Mouse (Mus musculus) kidney, postnatal 4 days (tissue): ENCODE measurements around the gene Acvr1b.

Experiments
- DNase-seq, 2 experiments: peaks; one replicate each; pipeline ENCODE4 v3.0.0; 2021; ENCODE audit warnings: mixed read lengths in 2 of 2

The Acvr1b gene

GRCm38 (mm10) chr15:101198850-101199249 lies 25.0 kb downstream of the Acvr1b start:
- DNase-seq = peak; percentile 65 to 70

GRCm38 (mm10) chr15:101200777-101201295 lies 27.0 kb downstream of the Acvr1b start:
- DNase-seq = no peak

GRCm38 (mm10) chr15:101201414-101201813 lies 27.5 kb downstream of the Acvr1b start:
- no peak for DNase-seq

- no peak for DNase-seq
These were observed 29.8 kb downstream of the Acvr1b start for GRCm38 (mm10) chr15:101203673-101204072.

GRCm38 (mm10) chr15:101204781-101205180 lies 30.9 kb downstream of the Acvr1b start:
- DNase-seq = no peak

GRCm38 (mm10) chr15:101210228-101210627 lies 36.4 kb downstream of the Acvr1b start:
- DNase-seq = peak; percentile 74 to 80

GRCm38 (mm10) chr15:101210998-101211613 lies 37.2 kb downstream of the Acvr1b start:
- no peak for DNase-seq

GRCm38 (mm10) chr15:101212435-101212834 lies 38.6 kb downstream of the Acvr1b start:
- DNase-seq = peak; percentile 68 to 83

- DNase-seq = no peak
These were observed 41.3 kb downstream of the Acvr1b start for GRCm38 (mm10) chr15:101215136-101215535.

GRCm38 (mm10) chr15:101216036-101216435 lies 42.2 kb downstream of the Acvr1b start:
- no peak for DNase-seq

- DNase-seq = peak in 1 of 2 experiments; percentile 48
These were observed 47.0 kb downstream of the Acvr1b start for GRCm38 (mm10) chr15:101220905-101221297.

GRCm38 (mm10) chr15:101221298-101222104 lies 47.6 kb downstream of the Acvr1b start:
- peak; percentile 96 to 98 for DNase-seq

- DNase-seq = no peak
These were observed 49.1 kb downstream of the Acvr1b start for GRCm38 (mm10) chr15:101222897-101223482.

- DNase-seq = no peak
These were observed 49.7 kb downstream of the Acvr1b start for GRCm38 (mm10) chr15:101223596-101223995.

- peak; percentile 92 to 95 for DNase-seq
These were observed 50.4 kb downstream of the Acvr1b start, which contains the start of gene Grasp for GRCm38 (mm10) chr15:101224006-101224906. Gene Grasp (plus strand): TSS chr15:101224188.

- DNase-seq = peak; percentile 44 to 64
These were observed 51.1 kb downstream of the Acvr1b start for GRCm38 (mm10) chr15:101224977-101225376.

- DNase-seq = peak; percentile 81 to 88
These were observed 54.1 kb downstream of the Acvr1b start for GRCm38 (mm10) chr15:101227971-101228370.

GRCm38 (mm10) chr15:101228866-101229590 lies 55.2 kb downstream of the Acvr1b start:
- no peak for DNase-seq

- DNase-seq = no peak
These were observed 56.6 kb downstream of the Acvr1b start for GRCm38 (mm10) chr15:101230503-101230902.

- peak in 1 of 2 experiments; percentile 54 for DNase-seq
These were observed 57.3 kb downstream of the Acvr1b start for GRCm38 (mm10) chr15:101230995-101231647.

GRCm38 (mm10) chr15:101231648-101232180 lies 57.8 kb downstream of the Acvr1b start:
- peak in 1 of 2 experiments; percentile 44 for DNase-seq
